ENCODE assay signal across 7 mouse cellular contexts in genomic region chr2:71055300-71056114, GRCm38 (mm10). TPM values are rescaled to one million over a fixed set of nuclear protein-coding genes. Genes with fewer than 3 reads are reported as not detected.
A peak's percentile ranks its signal among the peaks of the same experiment; 100 is the strongest.
DNase-seq lines count a peak whose midpoint lies in the region; ATAC-seq lines count a peak whose summit lies in the region.

Gene Dcaf17 (plus strand): TSS chr2:71055328.
Gene Mettl8 (minus strand): TSS chr2:71055583.

- DNase-seq in adrenal gland, postnatal 25 days, result peak; percentile 94
- DNase-seq in heart, adult 11 months, result peak; percentile 99
- DNase-seq in kidney, adult 18-20 months, result peak; percentile 94
- DNase-seq in limb, embryonic 11.5 days (ENCODE audit: low spot score), result peak; percentile 94
- DNase-seq in midbrain, embryonic 14.5 days, result peak; percentile 98
- DNase-seq in spleen, adult 18-20 months, result peak; percentile 89 to 94

- under 1% methylated on average over 57 of the region's 57 CpGs for WGBS in embryonic facial prominence, embryonic 12.5 days
- WGBS in limb, embryonic 11.5 days, result under 1% methylated on average over 55 of the region's 57 CpGs
- WGBS in midbrain, embryonic 14.5 days, result under 1% methylated on average over 57 of the region's 57 CpGs

- peaks cover 6% of the 10 kb centered on the region for H3K36me3 ChIP-seq in embryonic facial prominence, embryonic 12.5 days
- H3K36me3 ChIP-seq in limb, embryonic 11.5 days (ENCODE audit: control insufficient read depth, insufficient read depth, low read length), result no peaks in the 10 kb centered on the region
- H3K36me3 ChIP-seq in midbrain, embryonic 14.5 days (ENCODE audit: control insufficient read depth, insufficient read depth, low read length), result peaks cover 2% of the 10 kb centered on the region

- peak within 1 kb of the TSS; percentile 92 for H3K27ac ChIP-seq in embryonic facial prominence, embryonic 12.5 days
- peak within 1 kb of the TSS; percentile 72 for H3K27ac ChIP-seq in limb, embryonic 11.5 days (replicated peaks; ENCODE audit: low read depth, low read length)
- H3K27ac ChIP-seq in midbrain, embryonic 14.5 days (replicated peaks; ENCODE audit: low read depth, low read length), result peak within 1 kb of the TSS; percentile 95

- 0 out of 2 replicates have a peak, but pooled peaks cover 5% of the 10 kb centered on the region for H3K4me1 ChIP-seq in embryonic facial prominence, embryonic 12.5 days
- H3K4me1 ChIP-seq in limb, embryonic 11.5 days (ENCODE audit: control insufficient read depth, insufficient read depth, low read length), result no peaks in the 10 kb centered on the region
- H3K4me1 ChIP-seq in midbrain, embryonic 14.5 days (ENCODE audit: control insufficient read depth, insufficient read depth, low read length), result peaks cover 5% of the 10 kb centered on the region; the same call in 1 of the 2 replicates

- ATAC-seq in embryonic facial prominence, embryonic 12.5 days (ENCODE audit: insufficient number of reproducible peaks, insufficient read depth, low FRiP score, low TSS enrichment), result peak; percentile 97
- peak; percentile 98 for ATAC-seq in limb, embryonic 11.5 days (ENCODE audit: insufficient number of reproducible peaks, low FRiP score, low TSS enrichment, low read depth)
- peak; percentile 99 for ATAC-seq in midbrain, embryonic 14.5 days (ENCODE audit: low FRiP score, low TSS enrichment)

- H3K4me3 ChIP-seq in embryonic facial prominence, embryonic 12.5 days, result peak within 1 kb of the TSS; percentile 69
- H3K4me3 ChIP-seq in limb, embryonic 11.5 days (ENCODE audit: low read depth, low read length), result peak within 1 kb of the TSS; percentile 63
- peak within 1 kb of the TSS; percentile 89 for H3K4me3 ChIP-seq in midbrain, embryonic 14.5 days (replicated peaks; ENCODE audit: low read depth, low read length)

- H3K9ac ChIP-seq in embryonic facial prominence, embryonic 12.5 days, result peak within 1 kb of the TSS; percentile 78
- H3K9ac ChIP-seq in limb, embryonic 11.5 days (ENCODE audit: low read length), result peak within 1 kb of the TSS; percentile 74
- H3K9ac ChIP-seq in midbrain, embryonic 14.5 days (replicated peaks; ENCODE audit: low read length), result peak within 1 kb of the TSS; percentile 84

- no peaks in the 10 kb centered on the region for H3K9me3 ChIP-seq in embryonic facial prominence, embryonic 12.5 days
- H3K9me3 ChIP-seq in limb, embryonic 11.5 days (ENCODE audit: control insufficient read depth, low read length), result no peaks in the 10 kb centered on the region
- no peaks in the 10 kb centered on the region for H3K9me3 ChIP-seq in midbrain, embryonic 14.5 days (ENCODE audit: control insufficient read depth, low read length)

- peak within 1 kb of the TSS; percentile 60 for H3K4me2 ChIP-seq in embryonic facial prominence, embryonic 12.5 days (replicated peaks)
- peak within 1 kb of the TSS; percentile 59 for H3K4me2 ChIP-seq in limb, embryonic 11.5 days (ENCODE audit: low read depth, severe bottlenecking)
- H3K4me2 ChIP-seq in midbrain, embryonic 14.5 days (ENCODE audit: low read length), result peak within 1 kb of the TSS; percentile 81

- H3K27me3 ChIP-seq in embryonic facial prominence, embryonic 12.5 days, result no peaks in the 10 kb centered on the region
- no peaks in the 10 kb centered on the region for H3K27me3 ChIP-seq in limb, embryonic 11.5 days (ENCODE audit: control insufficient read depth, insufficient read depth, low read length)
- H3K27me3 ChIP-seq in midbrain, embryonic 14.5 days (ENCODE audit: control insufficient read depth, insufficient read depth, low read length), result no peaks in the 10 kb centered on the region

RNA-seq across cellular contexts. Expression of gene Dcaf17, which starts in this region (rescaled TPM):
- 21.6 and 21.9 TPM in 2 replicates for total RNA-seq in adrenal gland, postnatal 25 days (2021)
- polyA plus RNA-seq in embryonic facial prominence, embryonic 12.5 days (2016; fragmentation: Nextera tagmentation; extraction: Ambion mirVana), result 29.6 and 31.8 TPM in 2 replicates
- polyA plus RNA-seq in limb, embryonic 11.5 days (2014; fragmentation: Nextera tagmentation; extraction: Ambion mirVana), result 30.3 and 30.5 TPM in 2 replicates
- polyA plus RNA-seq in midbrain, embryonic 14.5 days (2014; fragmentation: Nextera tagmentation; extraction: Ambion mirVana), result 28.7 and 33.3 TPM in 2 replicates

RNA-seq across cellular contexts. Expression of gene Mettl8, which starts in this region (rescaled TPM):
- total RNA-seq in adrenal gland, postnatal 25 days (2021), result 15.7 and 18.9 TPM in 2 replicates
- polyA plus RNA-seq in embryonic facial prominence, embryonic 12.5 days (2016; fragmentation: Nextera tagmentation; extraction: Ambion mirVana), result 17.9 and 20.0 TPM in 2 replicates
- 20.3 and 20.4 TPM in 2 replicates for polyA plus RNA-seq in limb, embryonic 11.5 days (2014; fragmentation: Nextera tagmentation; extraction: Ambion mirVana)
- polyA plus RNA-seq in midbrain, embryonic 14.5 days (2014; fragmentation: Nextera tagmentation; extraction: Ambion mirVana), result 9.6 and 13.8 TPM in 2 replicates

Comparison
In these comparisons a context has a peak if more than half of its experiments do, and no peak if none do; other contexts are left out.
1. Peak in every context shown above with its lines: DNase-seq, ATAC-seq, H3K4me3 ChIP-seq and H3K27ac ChIP-seq.